Mouse (Mus musculus) midbrain, embryonic 11.5 days (tissue): Measurements from ENCODE around the gene Tgfbr2. TPM values are rescaled to one million over a fixed set of nuclear protein-coding genes. Genes with fewer than 3 reads are reported as not detected.
A peak's percentile ranks its signal among the peaks of the same experiment; 100 is the strongest.

ENCODE experiments used
- ATAC-seq: fragments of 200-750 bp; cut with Nextera tagmentation; 2 replicates; pipeline ENCODE4 v1.8.0; 2017; ENCODE audit warnings: moderate TSS enrichment, moderate library complexity; ENCODE audit not compliant: low FRiP score
- DNase-seq: peaks from one replicate; pipeline ENCODE4 v3.0.0; 2015; ENCODE audit warnings: low spot score; ENCODE audit errors: missing footprints
- H3K27ac ChIP-seq: fragments of 300-500 bp; sonication (generic); 2 replicates; pipeline ENCODE4 v1.5.1; 2014; ENCODE audit warnings: low read depth, low read length
- H3K27me3 ChIP-seq: fragments of 300-500 bp; sonication (generic); 2 replicates; pipeline ENCODE4 v1.6.1; 2014; ENCODE audit warnings: mild to moderate bottlenecking, low read length, moderate library complexity, mixed read lengths; ENCODE audit not compliant: control insufficient read depth, insufficient read depth
- H3K36me3 ChIP-seq: fragments of 300-500 bp; sonication (generic); 2 replicates; pipeline ENCODE4 v1.6.1; 2014; ENCODE audit warnings: mild to moderate bottlenecking, low read length, moderate library complexity, mixed read lengths; ENCODE audit not compliant: control insufficient read depth, insufficient read depth
- H3K4me1 ChIP-seq: fragments of 300-500 bp; sonication (generic); 2 replicates; pipeline ENCODE4 v1.6.1; 2014; ENCODE audit warnings: low read length; ENCODE audit not compliant: control insufficient read depth, insufficient read depth
- H3K4me2 ChIP-seq: fragments of 300-500 bp; sonication (generic); 2 replicates; pipeline ENCODE4 v1.6.1; 2014; ENCODE audit warnings: mild to moderate bottlenecking, moderate library complexity
- H3K4me3 ChIP-seq: fragments of 300-500 bp; sonication (generic); 2 replicates; pipeline ENCODE4 v1.5.1; 2014; ENCODE audit warnings: low read depth, low read length
- H3K9ac ChIP-seq: fragments of 300-500 bp; sonication (generic); 2 replicates; pipeline ENCODE4 v1.6.1; 2014; ENCODE audit warnings: low read length
- H3K9me3 ChIP-seq: fragments of 300-500 bp; sonication (generic); 2 replicates; pipeline ENCODE4 v1.6.1; 2016; ENCODE audit warnings: low read length; ENCODE audit not compliant: control insufficient read depth
- WGBS: fragments of 180-500 bp; shearing (Covaris S2); extraction: QIAGEN DNeasy Blood & Tissue Kit; methylation state at CpG from one replicate; pipeline ENCODE4 v1.1.7; 2014; 5-methylcytosine and 5-hydroxymethylcytosine counted together
- polyA plus RNA-seq: library from polyadenylated mRNA; unstranded; fragments of >200 nt; fragmentation: Nextera tagmentation; extraction: Ambion mirVana; gene quantifications from 2 replicates; pipeline ENCODE4 v1.2.1, GENCODE M21; 2014

The Tgfbr2 gene
- polyA plus RNA-seq, 1 experiment from 2014 or later, result 9.2 TPM

DNA sequence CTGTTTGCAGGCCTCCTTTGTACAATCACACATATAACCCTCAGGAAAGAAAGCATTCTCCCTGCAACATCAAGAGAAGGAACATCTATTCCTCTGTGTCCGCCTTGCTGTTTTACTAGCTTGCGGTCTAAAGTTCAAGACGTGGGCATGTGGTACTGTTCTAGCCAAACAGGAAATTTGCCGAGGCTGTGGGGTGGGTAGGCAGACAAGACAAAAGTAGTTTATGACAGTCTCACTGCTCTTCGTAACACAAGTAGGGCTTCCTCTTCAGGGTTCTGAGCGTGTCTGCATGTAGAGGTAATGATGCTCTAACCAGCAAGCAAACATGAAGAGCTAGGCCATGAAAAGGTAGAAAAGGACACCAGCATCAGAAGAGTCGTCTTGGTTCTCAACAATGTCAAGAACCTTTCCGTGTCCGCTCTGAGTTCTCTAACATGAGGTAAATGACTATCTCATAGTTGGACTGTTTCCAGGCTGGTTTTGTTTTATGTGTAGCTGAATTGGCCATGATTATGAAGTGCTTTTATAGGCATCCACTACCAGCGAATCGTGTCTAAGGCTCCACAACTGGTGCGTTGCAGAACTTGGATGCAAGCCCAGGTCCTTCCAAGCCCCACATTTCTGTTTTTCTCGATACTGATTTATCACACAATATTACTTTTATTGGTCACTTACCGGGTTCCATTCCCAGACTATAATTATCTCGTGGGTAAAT is 13.9 kb upstream of the Tgfbr2 start:
- H3K4me3 ChIP-seq, result no peak overlapping the region
- no peak overlapping the region for H3K27ac ChIP-seq
- H3K4me2 ChIP-seq, result no peak overlapping the region
- no peaks in the 10 kb centered on the region for H3K9me3 ChIP-seq
- DNase-seq, result no peak
- ATAC-seq, result no peak
- H3K36me3 ChIP-seq, result no peaks in the 10 kb centered on the region
- H3K27me3 ChIP-seq, result no peaks in the 10 kb centered on the region
- WGBS, result 92% methylated on average over 15 of the region's 15 CpGs
- no peak overlapping the region for H3K9ac ChIP-seq
- H3K4me1 ChIP-seq, result no peaks in the 10 kb centered on the region

DNA sequence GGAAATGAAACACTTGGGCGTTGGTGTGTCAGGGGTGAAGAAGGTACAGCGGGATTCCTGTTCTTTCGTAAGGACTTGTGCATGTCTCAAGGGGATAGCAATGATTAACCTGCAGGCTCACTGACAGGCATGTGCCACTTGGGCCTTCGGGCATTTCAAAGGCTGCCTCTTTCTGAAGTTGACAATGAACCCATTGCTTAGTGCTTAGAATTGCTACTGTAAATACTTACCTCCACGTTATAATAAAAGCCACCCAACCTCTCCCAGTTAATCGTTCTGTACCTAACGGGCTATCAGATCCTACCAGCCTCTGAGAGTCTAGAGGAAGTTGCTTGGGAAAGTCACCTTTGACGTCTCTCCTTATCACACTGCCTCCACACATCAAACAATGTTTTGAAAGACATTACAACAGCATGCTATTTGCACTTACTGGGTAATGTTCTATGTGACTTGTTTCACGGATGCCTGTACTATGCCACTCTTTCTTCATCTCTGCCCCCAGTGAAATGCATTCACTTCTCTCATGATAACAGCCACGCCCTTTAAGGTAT is 12.1 kb upstream of the Tgfbr2 start:
- H3K27ac ChIP-seq, result no peak overlapping the region
- H3K9ac ChIP-seq, result no peak overlapping the region
- 86% methylated on average over 10 of the region's 10 CpGs for WGBS
- H3K4me1 ChIP-seq, result no peaks in the 10 kb centered on the region
- no peaks in the 10 kb centered on the region for H3K9me3 ChIP-seq
- H3K4me3 ChIP-seq, result no peak overlapping the region
- no peaks in the 10 kb centered on the region for H3K36me3 ChIP-seq
- no peak overlapping the region for H3K4me2 ChIP-seq
- no peaks in the 10 kb centered on the region for H3K27me3 ChIP-seq
- DNase-seq, result no peak
- no peak for ATAC-seq

DNA sequence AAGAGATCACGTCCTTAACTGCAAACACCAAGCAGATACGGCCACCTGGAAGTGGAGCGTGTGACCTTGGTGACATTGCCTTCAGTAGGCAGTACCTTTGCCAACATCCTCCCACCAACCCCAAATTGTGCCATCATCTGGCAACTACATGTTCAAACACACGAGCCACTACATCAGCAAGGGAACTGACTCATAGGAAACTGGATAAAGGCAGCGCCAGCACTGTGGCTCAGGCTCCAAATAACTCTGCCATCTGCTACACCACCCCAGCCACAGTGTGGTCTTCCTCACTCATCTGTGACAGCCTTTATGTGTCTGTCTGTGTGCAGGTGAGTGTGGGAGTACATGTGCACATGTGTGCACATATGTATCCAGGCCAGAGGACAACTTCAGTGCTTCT is 9.7 kb upstream of the Tgfbr2 start:
- no peak overlapping the region for H3K27ac ChIP-seq
- WGBS, result 95% methylated on average over 5 of the region's 5 CpGs
- H3K4me3 ChIP-seq, result no peak overlapping the region
- ATAC-seq (no peak), DNase-seq (no peak)
- no peaks in the 10 kb centered on the region for H3K9me3 ChIP-seq
- H3K36me3 ChIP-seq, result no peaks in the 10 kb centered on the region
- no peak overlapping the region for H3K4me2 ChIP-seq
- H3K27me3 ChIP-seq, result no peaks in the 10 kb centered on the region
- no peak overlapping the region for H3K9ac ChIP-seq
- no peaks in the 10 kb centered on the region for H3K4me1 ChIP-seq

DNA sequence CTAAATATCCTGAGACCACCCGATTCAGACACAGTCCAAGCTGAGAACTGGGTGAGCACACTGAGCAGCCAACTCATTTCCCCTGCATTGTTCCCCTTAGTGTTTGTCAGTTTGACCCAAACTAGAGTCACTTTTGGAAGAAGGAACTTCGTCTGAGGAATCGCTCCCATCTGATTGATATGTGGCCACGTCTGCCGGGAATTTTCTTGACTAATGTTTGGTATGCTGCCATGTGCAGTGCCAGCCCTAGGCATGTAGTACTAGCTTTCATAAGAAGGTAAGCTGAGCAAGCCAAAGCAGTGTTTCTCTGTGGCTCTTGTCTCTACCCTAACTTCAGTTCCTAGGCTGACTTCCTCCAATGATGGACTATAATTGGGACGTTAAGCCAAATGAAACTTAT is 7.9 kb upstream of the Tgfbr2 start:
- Histone ChIP-seq H3K4me1 (no peaks in the 10 kb centered on the region), H3K9me3 (no peaks in the 10 kb centered on the region), H3K27me3 (peaks cover 3% of the 10 kb centered on the region; the same call in 1 of the 2 replicates), H3K9ac (no peak overlapping the region), H3K36me3 (no peaks in the 10 kb centered on the region), H3K27ac (no peak overlapping the region), H3K4me3 (no peak overlapping the region), H3K4me2 (no peak overlapping the region)
- no peak for DNase-seq
- no peak for ATAC-seq
- 94% methylated on average over 6 of the region's 6 CpGs for WGBS

DNA sequence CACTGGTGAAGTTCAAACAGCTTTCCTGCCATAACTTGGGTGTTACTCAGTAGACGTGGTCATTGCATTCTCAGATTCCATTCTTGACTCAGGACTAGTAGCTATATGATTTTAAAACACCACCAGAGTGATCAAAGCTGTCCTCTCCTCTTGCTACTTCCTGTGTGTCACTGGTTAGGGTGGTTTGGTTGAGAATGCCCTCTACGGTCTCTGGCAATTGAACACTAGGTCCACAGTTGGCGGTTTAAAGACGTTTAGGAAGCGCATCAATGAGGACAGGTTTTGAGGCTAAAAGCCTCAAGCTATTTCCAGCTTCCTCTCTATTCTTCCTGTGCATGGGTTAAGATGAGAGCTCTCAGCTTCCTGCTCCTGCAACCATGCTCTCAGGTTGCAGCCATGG is 6.4 kb upstream of the Tgfbr2 start:
- Histone ChIP-seq H3K4me3 (no peak overlapping the region), H3K36me3 (no peaks in the 10 kb centered on the region), H3K9me3 (no peaks in the 10 kb centered on the region), H3K27me3 (peaks cover 3% of the 10 kb centered on the region; the same call in 1 of the 2 replicates), H3K27ac (no peak overlapping the region), H3K4me1 (no peaks in the 10 kb centered on the region), H3K4me2 (no peak overlapping the region), H3K9ac (no peak overlapping the region)
- 90% methylated on average over 5 of the region's 5 CpGs for WGBS
- DNase-seq, result no peak
- no peak for ATAC-seq

DNA sequence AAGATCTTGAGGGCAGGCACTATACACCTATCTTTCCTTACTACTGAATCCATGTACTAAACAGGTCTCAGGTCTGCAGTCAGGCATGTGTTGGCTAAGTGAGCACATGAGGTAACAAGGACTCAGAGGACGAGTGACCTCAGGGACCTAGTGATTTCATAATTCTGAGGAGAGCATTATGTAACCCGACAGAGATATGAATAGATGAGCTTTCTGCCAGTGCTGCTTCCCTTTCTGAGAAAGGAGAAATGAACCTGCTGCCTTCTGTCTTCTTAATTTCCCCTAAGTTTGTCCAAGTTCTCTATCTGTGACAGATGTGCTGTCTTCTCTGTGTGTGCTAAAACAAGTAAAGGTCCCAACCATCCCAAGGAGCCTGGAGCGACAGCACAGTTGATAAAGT is 3.0 kb upstream of the Tgfbr2 start:
- no peak overlapping the region for H3K4me2 ChIP-seq
- H3K4me1 ChIP-seq, result peaks cover 3% of the 10 kb centered on the region; the same call in 1 of the 2 replicates
- no peak overlapping the region for H3K4me3 ChIP-seq
- ATAC-seq (no peak), DNase-seq (no peak)
- H3K36me3 ChIP-seq, result no peaks in the 10 kb centered on the region
- no peaks in the 10 kb centered on the region for H3K9me3 ChIP-seq
- H3K27me3 ChIP-seq, result peaks cover 12% of the 10 kb centered on the region
- no peak overlapping the region for H3K9ac ChIP-seq
- H3K27ac ChIP-seq, result no peak overlapping the region
- 86% methylated on average over 3 of the region's 3 CpGs for WGBS

DNA sequence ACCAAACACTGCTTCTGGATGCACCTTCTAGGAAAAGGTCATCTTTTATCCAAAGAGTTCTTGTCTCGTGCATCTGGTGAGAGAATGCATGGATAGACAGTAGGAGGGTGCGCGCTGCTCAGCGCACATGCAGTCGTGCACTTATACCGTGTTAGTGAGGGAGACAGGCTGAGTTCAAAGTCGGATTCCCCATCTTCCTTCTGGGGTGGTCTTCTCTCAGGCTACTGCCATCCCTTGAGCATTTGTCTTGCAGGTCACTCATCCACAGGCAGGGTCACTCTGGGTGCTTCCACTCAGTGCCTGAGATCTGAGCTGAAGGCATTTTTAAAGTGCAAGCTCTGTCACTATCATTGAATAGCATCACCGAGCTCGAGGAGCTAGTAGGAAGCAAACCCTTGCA is 1.9 kb upstream of the Tgfbr2 start:
- WGBS, result 87% methylated on average over 9 of the region's 9 CpGs
- H3K4me1 ChIP-seq, result peaks cover 3% of the 10 kb centered on the region; the same call in 1 of the 2 replicates
- peaks cover 12% of the 10 kb centered on the region for H3K27me3 ChIP-seq
- H3K4me3 ChIP-seq, result no peak overlapping the region
- H3K9ac ChIP-seq, result no peak overlapping the region
- no peaks in the 10 kb centered on the region for H3K36me3 ChIP-seq
- ATAC-seq (no peak), DNase-seq (no peak)
- no peak overlapping the region for H3K27ac ChIP-seq
- H3K9me3 ChIP-seq, result no peaks in the 10 kb centered on the region
- H3K4me2 ChIP-seq, result no peak overlapping the region

DNA sequence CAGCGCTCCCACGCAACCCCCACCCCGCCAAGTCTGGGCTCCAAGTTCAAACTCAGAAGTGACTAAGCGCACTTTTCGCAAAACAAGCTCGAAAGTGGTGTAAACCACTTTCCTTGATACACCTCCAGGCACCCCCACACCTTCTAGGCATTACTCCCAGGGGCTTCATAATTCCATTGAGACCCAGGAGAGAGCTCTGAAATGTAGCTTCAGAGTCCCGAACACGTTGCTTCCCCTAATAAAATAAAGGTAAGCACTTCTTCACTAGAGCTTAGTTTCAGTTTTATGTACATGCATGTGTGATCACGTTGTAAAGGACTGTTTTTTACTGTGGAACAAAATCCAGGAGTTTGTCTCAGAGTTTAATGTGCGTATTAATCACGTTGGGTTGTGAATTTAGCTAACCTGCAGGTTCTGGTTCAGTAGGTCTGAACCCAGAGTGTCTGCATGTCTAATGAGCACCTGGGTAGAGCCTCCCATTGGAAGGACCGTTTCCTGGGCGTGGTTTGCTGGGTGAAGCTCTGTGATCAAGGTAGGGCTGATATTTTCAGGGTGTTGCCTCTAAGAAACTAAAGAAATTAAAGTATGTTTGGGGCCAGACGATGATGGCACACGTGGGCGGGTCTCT is 442 bp upstream of the Tgfbr2 start:
- peaks cover 12% of the 10 kb centered on the region for H3K27me3 ChIP-seq
- no peaks in the 10 kb centered on the region for H3K9me3 ChIP-seq
- no peaks in the 10 kb centered on the region for H3K36me3 ChIP-seq
- H3K4me2 ChIP-seq, result peak overlapping the region; percentile 95
- ATAC-seq (peak; percentile 5; the same call in 1 of the 2 replicates), DNase-seq (peak; percentile 91)
- H3K4me1 ChIP-seq, result peaks cover 3% of the 10 kb centered on the region; the same call in 1 of the 2 replicates
- 8% methylated on average over 16 of the region's 16 CpGs for WGBS
- H3K4me3 ChIP-seq, result peak overlapping the region; percentile 63
- H3K27ac ChIP-seq, result no peak overlapping the region
- H3K9ac ChIP-seq, result peak overlapping the region; percentile 79

DNA sequence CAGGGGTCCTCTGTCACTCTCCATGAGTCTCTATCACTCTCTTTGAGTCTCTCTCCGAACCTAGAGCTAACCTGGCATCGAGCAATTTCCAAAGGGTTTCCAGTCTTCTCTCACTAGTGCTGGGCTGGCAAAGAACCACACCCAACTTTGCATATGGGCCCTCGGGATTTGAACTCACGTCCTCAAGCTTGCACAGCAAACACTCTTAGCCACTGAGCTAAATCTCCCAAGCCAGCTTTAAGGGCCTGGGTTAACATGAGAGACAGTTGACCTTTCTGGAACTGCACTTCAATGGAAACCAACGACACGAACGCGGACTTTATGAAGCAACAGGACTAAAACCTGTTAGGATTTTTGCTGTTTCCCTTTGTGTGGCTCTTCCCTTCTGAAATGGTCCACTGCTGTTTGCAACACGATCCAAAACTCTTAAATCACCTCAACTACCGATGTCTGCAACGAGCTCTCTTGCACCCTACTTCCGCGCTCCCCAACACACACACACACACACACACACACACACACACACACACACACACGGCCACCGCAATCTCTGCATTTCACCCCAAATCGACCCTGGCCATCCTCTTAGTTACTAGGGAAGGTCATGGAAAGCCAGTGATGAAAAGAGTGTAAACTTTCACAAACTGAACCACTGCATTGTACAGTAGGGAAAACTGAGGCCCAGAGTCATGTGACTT is 1.5 kb downstream of the Tgfbr2 start:
- DNase-seq (peak; percentile 85), ATAC-seq (no peak)
- no peak overlapping the region for H3K27ac ChIP-seq
- no peaks in the 10 kb centered on the region for H3K9me3 ChIP-seq
- no peak overlapping the region; the same call in 1 of the 2 replicates for H3K4me3 ChIP-seq
- no peak overlapping the region for H3K9ac ChIP-seq
- WGBS, result 88% methylated on average over 16 of the region's 16 CpGs
- H3K4me2 ChIP-seq, result no peak overlapping the region
- peaks cover 5% of the 10 kb centered on the region; the same call in 1 of the 2 replicates for H3K4me1 ChIP-seq
- peaks cover 12% of the 10 kb centered on the region for H3K27me3 ChIP-seq
- no peaks in the 10 kb centered on the region for H3K36me3 ChIP-seq
